Mouse (Mus musculus) ES-E14 (cell line): ENCODE results near the gene Rad51b.

Source experiments
- CHD2 ChIP-seq: IDR thresholded peaks from 2 replicates; pipeline ENCODE4 v1.6.1; 2014; ENCODE audit warnings: mild to moderate bottlenecking, low read depth, low read length, inconsistent platforms
- HCFC1 ChIP-seq: IDR thresholded peaks from 2 replicates; pipeline ENCODE4 v1.6.1; 2012; ENCODE audit warnings: low read length, inconsistent platforms, borderline replicate concordance; ENCODE audit not compliant: insufficient read depth
- ZNF384 ChIP-seq: IDR thresholded peaks from 2 replicates; pipeline ENCODE4 v1.6.1; 2012; ENCODE audit warnings: low read depth, low read length, inconsistent platforms

GRCm38 (mm10) chr12:79534778-79535177 lies 237.7 kb downstream of the Rad51b start:
- TF ChIP-seq ZNF384 (no peak), CHD2 (no peak), HCFC1 (no peak)
